Mouse (Mus musculus): ENCODE measurements around the gene Kat2b. TPM values are rescaled to one million over a fixed set of nuclear protein-coding genes. Genes with fewer than 3 reads are reported as not detected.
"Not testable (repeated sequence)": the region's sequence is repeated elsewhere in the genome, so short reads cannot be mapped to it uniquely, and the experiment has no call there.

The Kat2b gene
- total RNA-seq, 2 experiments from 2014 or later, result 61.9 to 63.8 TPM

DNA sequence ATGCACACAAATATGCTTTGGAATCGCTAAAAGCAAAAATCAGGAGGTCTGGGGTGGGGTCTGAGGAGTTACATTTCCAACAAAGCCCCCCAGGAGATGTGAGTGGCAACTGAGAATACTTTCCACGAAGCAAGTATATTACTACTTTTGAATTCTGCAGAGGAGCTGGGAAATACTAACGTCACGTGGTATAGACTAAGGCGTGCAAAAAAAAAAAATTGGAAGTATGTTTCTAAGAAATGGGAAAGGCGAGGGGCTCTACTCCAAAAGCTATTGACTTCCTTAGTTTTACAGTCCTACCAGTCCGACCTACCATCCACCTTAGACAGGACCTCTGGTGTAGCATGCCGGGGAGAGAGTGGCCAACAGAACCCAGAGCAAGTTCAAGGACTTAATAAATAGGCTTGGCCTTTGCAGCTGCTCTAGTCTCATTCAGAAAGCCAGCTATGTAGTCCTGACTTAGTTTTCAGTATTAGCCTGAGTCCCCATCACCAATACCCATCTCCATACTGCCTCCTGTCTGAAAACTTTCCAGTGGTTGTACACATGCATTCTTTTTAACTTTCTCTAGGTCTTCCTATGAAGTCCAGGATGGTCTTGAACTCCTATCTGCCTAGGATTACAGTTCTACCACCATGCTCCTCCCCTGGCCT, 2.2 kb downstream of the Kat2b start:
- DNase-seq (ENCODE audit: low spot score), result no peak

DNA sequence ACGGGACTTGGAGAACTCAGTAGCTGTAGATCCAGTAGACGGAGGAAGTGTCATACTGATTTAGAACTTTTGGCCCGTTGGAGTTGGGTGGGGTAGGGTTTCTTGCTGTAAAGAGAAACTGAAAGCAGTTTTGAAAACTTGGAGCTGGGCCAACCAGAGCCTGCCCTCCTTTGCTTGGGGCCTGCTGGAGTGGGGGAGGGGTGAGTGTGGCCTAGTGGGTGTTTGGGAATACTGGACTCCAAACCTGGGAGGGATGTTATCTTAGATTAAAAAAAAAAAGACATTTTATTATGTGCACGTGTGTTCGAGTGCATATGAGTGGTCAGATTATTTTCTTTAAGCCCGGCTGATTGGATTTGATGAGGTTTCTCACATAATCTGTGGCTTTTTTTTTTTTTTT, 3.2 kb downstream of the Kat2b start:
- DNase-seq (ENCODE audit: low spot score), result peak; percentile 82

DNA sequence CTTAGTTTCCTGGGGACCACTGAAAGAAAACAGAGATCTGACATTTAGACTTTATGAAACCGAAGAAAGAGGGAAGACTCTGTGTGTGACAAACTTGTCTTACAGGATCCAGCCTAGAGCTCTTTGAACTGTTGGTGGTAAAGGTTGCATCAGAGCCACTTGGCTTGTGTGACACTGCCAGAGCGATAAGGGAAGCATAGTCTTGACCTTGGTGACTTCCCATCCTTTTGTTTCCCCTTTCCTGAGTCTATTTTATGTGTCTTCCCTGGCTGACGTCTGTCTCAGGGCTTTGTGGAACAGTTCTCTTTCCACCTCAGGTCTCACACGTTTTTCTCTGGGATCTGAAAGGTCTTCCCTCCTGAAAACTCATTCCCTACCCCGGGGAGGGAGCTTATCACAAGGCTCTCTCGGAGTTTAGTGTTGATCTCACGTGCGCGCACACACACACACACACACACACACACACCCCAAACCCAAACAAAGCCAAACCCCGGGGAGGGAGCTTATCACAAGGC, 3.8 kb downstream of the Kat2b start:
- DNase-seq (ENCODE audit: low spot score), result no peak

DNA sequence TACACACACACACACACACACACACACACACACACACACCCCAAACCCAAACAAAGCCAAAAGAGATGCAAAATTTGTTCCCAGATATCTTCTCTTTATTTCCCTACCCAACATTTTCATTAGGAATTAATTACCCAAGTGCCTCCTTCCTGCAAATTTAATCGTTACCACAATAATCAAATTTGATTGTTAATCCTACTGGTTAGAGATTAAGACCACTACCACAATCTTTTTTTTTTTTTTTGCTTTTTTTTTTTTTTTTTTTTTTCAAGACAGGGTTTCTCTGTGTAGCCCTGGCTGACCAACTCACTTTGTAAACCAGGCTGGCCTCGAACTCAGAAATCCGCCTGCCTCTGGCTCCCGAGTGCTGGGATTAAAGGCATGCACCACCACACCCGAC, 4.3 kb downstream of the Kat2b start:
- DNase-seq (ENCODE audit: low spot score), result not testable (repeated sequence)

DNA sequence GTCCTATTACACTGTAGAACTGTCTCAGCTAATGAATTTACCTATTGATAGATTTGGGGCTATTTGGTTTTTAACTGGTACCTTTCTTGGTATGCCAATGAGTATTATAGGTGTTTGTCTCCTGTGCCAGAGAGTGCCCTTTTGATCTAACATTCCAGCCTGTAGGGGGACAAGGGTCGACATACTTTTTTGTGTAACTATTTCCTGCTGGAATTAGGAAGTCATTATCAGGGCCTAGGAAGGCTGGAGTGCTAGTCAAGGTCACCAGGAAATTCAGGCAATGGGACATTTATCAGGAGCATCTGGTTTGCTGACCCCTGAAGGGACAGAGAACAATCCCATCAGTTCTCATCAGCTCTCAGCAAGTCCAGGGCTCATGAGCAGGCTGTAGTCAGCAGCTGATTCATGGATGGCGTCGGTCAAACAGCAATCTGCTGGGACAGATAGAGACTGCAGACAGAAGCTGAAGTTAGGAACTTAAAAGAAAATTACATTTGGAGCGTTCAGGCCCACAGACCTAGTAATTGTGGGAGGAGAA, 6.4 kb downstream of the Kat2b start:
- DNase-seq (ENCODE audit: low spot score), result no peak

DNA sequence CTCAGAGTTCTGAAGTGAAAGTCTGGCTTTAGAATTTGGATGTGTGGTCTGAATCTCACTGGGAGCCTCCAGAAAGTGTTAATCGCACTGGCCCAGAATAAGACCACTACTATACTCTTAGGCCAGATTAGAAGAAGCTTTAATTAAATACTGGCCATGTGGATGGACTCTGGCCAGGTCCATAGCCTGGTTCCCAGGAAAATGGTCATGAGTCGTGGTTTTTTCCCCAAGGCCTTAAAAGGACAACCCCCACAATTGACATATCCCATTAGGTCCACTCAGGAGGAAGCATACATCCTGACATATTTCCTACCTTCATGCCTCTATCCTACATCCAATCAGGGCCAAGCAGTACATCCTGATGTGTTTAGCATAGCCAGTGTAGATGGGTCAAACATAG, 10.5 kb downstream of the Kat2b start:
- DNase-seq (ENCODE audit: low spot score), result no peak

DNA sequence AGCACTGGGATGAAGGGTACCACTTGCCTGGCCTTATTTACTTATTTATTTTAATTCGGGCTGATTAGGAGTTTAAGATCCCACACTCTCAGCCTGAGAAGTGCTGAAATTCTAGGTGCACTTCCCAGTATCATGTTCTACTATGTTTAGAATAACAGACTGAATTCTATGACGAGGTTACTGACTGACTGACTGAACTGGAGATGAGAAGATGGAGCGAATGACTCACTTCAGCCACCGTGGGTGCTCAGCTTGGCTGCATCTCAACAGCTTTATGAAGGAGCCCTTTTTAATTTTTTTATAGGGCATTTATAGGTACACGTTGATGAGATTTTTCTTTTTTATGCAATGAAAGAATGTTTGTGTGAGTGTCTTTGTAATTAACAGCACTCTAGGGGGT, 11.1 kb downstream of the Kat2b start:
- DNase-seq (ENCODE audit: low spot score), result no peak

DNA sequence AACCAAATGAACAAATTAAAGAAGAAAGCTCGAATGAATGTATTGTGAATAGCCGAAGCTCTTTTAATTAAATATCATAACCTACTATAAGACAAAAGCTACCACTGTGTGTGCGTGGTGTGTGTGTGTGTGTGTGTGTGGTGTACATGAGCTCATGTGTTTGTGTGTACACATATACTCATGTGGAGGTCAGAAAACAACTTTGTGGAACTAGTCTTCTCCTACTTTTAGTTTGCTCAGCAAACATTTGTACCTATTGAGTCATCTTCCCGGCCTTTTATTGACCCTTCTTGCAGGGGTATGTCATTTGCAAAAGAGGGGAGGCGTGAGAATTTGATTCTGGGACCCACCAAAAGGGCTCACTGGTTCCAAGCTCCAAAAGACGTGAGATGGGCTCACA, 11.6 kb downstream of the Kat2b start:
- no peak for DNase-seq (ENCODE audit: low spot score)

DNA sequence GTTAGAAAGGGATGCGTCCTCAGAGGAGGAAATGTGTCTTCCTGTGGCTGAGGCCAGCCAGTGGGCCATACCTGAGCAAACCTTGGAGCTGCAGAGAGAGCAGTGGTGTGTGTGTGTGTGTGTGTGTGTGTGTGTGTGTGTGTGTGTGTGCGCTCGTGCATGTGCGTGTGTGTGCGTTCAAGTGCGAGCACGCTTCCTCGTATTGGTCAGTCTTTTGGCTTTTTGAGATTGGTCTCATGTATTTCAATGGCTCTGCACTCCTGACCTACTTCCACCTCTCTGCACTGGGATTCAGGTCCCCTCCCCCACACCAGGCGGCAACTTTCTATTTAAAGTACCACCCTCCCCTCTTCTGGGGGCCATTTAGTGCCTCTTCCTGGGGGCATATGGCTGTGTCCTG, 12.1 kb downstream of the Kat2b start:
- no peak for DNase-seq (ENCODE audit: low spot score)

DNA sequence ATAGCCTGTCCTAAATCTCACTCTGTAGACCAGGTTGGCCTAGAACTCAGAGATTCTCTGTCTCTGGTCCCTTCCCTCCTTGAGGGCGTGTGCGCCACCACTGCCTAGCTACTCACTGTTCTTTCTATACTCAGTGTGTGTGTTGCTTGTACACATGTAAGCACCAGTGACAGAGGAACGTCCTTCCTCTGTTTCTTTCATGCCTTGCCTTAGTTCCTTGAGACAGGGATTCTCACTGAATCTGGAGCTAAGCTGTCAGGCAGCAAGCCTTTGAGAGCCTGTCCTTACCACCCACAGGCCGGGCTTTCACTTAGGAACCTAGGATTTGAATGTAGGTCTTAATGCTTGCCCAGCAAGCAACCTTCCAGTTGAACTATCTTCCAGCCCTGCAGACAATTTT, 13.0 kb downstream of the Kat2b start:
- no peak for DNase-seq (ENCODE audit: low spot score)

DNA sequence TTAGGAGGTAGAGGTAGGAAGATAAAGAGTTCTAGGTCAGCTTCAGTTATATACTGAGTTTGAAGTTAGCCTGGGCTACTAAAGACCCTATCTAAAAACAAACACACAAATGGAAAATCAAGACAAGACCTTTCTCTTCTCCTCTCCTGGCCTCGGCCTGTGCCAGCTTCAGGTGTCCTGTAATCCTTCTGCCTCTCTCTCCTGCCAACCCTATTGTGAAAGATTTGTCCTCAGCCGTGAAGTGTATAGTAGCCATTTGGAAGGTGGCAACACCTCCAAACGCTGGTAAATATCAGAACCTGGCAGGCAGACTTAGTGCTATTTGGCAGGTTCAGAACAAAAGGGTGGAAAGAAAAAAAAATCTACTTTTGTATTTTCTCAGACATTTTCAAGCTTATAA, 13.6 kb downstream of the Kat2b start:
- no peak for DNase-seq (ENCODE audit: low spot score)

DNA sequence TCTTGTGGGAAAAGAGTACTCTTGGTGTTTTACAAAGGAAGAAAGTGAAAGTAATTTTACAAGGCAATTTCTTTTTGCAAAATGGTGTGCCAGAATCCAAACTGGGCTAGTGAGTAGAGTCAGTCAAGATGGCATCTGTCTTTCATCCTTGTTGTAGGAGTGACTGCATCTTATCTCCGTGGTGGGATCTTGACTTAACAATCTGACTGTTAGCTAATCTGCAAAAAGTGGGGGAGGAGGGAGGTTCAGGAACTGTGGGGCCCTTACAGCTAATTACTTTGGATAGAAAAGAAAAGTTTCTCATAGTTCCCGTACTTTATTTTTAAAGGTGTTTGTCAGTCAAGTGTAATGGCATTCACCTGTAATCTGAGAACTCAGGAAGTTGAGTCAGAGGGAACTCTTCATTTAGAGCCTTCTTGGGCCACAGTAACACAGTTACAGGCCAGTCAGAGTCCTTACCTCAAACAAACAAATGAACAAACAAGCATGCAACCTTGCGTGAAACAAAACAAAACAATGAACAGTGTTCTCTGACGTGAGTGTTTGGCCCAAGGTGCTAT, 15.4 kb downstream of the Kat2b start:
- DNase-seq (ENCODE audit: low spot score), result no peak

DNA sequence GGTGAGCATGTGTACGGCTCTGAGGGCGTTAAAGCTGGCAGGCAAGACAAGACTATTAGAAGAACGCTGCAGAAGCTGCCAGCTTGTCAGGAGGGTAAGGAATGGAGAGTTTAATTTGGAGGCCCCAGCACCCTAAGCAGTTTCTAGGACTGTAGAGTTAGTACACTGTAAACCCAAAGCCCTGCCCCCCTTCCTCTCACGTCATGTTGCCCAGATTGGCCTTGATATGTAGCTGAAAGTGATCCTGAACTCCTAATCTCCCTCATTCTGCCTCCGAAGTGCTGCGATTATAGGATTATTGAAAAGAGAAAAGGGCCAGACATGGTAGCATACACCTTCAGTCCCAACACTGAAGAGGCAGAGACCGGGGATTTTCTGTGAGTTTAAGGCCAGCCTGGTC, 16.1 kb downstream of the Kat2b start:
- no peak for DNase-seq (ENCODE audit: low spot score)

DNA sequence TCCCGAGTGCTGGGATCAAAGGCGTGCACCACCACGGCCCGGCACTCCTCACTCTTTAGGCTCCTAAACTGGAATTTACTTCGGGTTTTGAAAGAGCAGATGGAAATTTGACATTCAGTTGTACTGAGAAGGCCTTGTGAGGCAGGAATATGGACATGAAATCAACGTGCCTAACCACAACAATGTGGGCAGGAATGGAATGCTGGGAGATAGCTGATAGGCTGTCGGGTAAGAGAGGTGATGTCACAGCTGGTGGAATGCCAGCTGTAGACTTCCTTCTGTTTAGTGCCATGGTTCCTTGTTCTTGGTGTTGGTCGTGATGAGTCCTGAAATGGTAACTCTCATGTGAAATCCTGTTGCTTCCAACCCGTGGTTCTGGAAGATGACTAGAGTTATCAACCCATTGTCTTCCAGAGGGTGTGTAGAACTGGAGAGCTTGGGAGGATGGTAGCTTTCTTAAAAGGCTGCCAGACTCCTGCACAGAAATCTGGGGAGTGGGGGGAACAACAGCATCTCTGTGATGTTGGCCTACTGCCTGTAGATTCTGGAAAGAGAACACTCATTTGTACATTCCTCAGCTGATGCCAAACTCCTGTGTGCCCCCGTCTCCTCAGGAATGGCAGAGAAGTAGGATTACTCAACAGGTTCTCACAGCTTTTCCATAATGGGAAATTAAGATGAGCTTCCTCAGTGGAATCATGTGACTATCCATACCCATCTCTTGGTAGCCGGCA, 17.4 kb downstream of the Kat2b start:
- no peak for DNase-seq (ENCODE audit: low spot score)

DNA sequence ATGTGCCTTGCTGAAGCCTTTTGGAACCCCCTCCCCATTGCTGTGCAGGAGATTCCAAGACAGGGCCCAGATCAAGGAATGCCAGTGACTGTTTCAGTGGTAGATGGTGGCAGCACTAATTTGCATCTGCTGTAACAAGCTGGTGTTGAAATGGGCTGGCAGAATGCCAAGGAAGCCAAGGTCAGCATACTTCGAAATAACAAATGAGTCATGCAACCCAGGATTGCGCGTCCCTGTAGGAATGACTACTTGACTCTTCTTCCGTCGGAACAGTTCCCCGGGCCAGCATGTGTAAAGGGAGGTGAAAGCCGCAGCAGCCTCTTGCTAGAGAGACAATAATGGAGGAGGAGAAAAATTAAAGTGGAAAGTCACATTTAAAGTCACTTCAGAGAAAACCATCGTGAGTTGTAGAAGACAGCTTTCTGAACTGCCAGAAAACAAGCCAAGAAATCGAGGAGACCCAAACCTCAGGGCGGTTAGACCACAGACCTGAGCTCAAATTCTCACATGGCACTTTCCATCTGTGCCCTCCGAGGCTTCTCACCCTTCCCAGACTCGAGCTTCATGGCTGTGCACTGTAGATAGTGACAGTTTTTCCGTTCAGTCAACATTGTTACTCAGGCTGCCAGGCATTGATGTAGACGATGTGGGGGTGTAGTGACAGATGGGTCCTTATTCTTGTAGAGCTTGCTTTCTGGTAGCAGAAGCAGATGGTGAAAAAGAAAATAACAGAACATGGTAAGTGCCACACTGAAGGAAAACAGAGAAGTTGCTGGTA, 20.6 kb downstream of the Kat2b start:
- DNase-seq (ENCODE audit: low spot score), result peak; percentile 93

DNA sequence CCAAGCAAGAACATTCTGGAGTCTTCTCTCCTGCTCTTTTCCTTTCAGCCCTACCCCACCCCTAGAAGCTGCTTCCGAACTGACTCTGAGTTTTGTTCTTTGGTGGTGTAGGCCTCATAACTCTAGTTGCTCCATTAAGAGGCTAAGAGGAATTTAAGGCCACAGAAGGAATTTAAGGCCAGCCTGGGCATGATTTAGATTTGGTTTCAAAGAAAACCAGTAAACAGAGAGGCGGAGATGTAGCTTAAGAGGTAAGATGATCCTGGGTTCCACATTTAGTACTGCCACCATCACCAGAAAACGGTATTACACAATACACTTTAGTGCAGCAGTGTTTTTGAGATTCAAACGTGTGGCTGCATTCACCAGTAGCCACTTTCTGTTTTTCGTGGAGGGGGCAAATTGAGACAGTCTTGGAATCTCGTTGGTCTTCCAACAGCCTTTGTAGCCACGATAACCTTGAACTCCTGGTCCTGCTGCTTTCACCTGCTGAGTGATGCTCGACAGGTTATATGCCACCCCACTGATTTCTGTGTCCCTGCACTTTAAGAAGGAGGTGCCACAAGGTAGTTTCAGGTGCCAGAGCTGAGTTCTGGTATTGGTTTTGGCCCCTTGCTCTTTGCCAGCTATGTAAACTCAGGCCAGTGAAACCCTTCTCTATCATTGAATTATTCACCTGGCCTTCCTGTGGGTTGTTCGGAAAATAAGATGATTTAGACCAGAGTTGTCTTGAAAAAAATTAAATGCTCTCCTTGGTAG, 21.6 kb downstream of the Kat2b start:
- DNase-seq (ENCODE audit: low spot score), result no peak

DNA sequence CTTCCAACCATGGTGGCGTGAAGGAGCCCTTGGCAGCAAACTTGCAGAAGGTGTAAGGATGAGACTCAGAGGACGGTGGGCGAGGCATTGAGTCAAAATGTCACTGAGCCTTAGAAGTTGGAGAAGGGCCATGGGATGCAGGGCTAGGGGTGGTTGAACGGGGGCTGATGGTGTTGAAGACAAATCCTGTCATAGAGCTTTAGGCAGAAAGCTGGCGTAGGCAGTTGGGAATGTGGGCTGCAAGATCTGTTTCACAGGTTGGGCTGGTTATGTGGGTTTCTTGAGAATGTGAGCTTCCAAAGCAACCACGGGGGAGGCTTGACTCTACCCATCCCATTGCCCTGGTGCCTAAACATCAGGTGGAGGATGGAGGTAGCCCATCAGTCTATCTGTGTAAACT, 23.4 kb downstream of the Kat2b start:
- no peak for DNase-seq (ENCODE audit: low spot score)

DNA sequence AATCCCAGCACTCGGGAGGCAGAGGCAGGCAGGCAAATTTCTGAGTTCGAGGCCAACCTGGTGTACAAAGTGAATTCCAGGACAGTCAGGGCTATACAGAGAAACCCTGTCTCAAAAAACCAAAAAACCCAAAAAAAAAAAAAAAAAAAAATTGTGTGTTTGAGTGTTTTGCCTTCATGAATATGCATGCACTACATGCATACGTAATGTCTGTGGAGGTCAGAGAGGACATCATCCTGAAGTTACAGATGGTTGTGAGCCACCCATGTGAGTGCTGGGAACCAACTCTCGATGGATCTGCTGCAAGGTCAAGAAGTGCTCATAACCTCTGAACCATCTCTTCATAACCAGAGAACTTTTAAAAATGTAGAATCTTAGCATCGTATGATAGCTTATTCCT, 25.2 kb downstream of the Kat2b start:
- DNase-seq (ENCODE audit: low spot score), result no peak

DNA sequence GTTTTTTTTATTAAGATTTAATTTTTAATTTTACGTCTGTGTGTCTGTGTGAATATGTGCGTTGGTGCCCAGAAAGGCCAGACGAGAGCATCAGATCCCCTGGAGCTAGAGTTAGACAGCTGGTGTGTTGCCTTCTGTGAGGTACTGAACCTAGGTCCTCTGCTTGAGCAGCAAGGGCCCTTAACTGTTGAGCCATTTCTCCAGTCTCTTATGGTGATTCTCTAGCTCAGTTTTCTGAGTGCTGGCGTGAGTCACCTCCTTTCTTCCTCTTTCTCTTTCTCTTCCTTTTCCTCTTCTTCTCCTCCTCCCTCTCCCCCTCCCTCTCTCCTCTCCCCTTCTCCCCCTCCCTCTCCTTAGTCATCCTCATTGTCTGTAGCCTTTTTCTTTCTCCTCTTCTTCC, 27.9 kb downstream of the Kat2b start:
- DNase-seq (ENCODE audit: low spot score), result no peak

DNA sequence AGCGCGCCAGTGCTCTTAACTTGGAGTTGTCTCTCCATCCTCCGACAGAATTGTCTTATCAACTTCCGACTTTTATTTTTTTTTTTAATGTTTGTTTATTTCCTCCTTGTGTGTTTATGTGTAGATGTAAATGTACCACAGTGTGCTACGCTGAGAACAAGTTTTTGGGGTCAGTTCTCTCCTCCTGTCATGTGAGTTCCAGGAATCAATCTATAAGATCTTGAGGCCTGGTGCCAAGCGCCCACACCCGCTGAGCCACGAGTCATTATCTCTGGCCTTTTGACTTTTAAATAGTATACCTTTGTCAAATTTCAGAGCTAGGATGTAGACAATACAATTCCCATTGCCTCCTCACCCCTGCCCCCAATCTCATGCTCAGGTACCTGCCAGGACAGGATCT, 28.9 kb downstream of the Kat2b start:
- DNase-seq (ENCODE audit: low spot score), result no peak

DNA sequence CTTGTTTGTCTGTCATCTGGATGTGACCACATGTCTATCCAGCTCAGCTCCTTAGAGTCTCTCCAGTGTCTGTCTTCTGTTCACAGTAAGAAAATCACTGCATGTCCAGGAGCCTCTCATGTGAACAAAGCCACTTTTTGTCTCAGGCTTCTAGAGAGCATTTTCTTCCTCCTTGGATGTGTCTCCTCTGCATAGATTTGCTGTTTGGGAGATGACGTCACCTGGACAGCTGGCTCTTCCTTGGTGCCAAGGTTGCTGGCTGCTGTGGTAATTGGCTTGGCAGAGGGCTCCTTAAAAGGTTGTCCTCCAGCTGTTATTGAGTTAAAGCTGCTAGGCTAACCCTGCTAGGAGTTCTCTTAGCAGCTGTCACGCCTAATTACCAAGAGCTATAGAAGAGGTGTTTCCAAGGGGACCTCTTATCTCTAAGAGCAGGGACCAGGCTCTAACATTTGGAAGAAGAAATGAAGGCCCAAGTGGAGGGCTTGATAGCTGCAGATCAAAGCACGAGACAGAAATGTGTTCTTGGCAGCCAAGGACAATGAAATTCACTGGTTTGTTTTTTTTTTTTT, 29.7 kb downstream of the Kat2b start:
- DNase-seq (ENCODE audit: low spot score), result peak; percentile 78

Measured in gastrocnemius, adult 18-20 months (tissue).